In the genomic region with DNA sequence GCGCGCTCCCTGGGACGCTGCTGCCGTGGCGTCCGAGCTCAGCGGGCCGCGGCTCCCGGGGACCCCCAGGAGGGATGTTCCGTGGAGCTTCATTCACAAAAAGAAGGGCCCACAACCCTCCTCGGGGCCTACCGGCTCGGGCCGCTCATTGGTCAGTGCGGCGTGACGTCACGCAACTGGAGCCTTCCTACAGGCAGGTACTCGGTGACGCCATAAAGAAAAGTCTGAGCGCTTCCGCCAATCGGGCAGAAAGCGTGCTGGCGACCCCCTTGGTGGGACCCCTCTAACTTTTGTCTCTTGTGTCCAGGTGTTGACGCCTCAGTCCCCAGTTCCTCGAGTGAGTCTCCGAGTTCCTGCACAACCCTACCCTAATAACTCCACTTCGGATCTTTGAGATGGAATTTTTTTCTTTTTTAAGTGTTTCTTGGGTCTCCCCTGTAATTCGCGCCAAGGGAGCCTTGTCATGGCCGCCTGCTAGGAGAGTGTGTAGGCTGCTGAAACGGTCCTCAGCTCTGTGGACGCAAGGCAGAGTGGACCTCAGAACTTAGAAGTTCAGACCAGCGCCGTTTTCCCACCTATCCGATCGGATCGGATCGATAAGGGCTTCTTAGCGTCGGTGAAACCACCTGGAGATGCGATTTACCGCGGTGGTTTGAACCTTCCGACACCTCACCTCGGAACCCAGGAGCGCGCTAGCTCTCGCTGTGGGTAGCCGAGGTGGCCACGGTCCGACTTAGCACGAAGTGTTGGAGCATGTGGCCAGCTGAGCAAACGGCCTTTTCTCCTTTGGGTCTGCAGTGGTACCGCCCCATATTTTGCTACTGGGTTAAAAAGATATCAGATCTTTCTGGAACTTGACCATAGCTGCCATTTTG, we compare ENCODE assay signal across 8 mouse cellular contexts. TPM values are rescaled to one million over a fixed set of nuclear protein-coding genes. Genes with fewer than 3 reads are reported as not detected.
DNase-seq lines count a peak whose midpoint lies in the region; ATAC-seq lines count a peak whose summit lies in the region.

Cdc14b (minus strand) TSS at position 412 of the 875 bp plus-strand sequence.

- peaks cover 34% of the 10 kb centered on the region for H3K27me3 ChIP-seq in forebrain, embryonic 10.5 days (ENCODE audit: poor library complexity, severe bottlenecking)
- peaks cover 34% of the 10 kb centered on the region for H3K27me3 ChIP-seq in liver, embryonic 16.5 days (ENCODE audit: control insufficient read depth, insufficient read depth, low read depth, low read length)
- peaks cover 10% of the 10 kb centered on the region; the same call in 1 of the 2 replicates for H3K27me3 ChIP-seq in neural tube, embryonic 12.5 days (replicated peaks)

- H3K4me3 ChIP-seq in forebrain, embryonic 10.5 days = peak within 1 kb of the TSS; percentile 84
- peak within 1 kb of the TSS; percentile 67 for H3K4me3 ChIP-seq in liver, embryonic 16.5 days (ENCODE audit: low read depth, low read length)
- peak within 1 kb of the TSS; percentile 78 for H3K4me3 ChIP-seq in neural tube, embryonic 12.5 days

- H3K4me2 ChIP-seq in liver, embryonic 16.5 days (ENCODE audit: low read depth, low read length) = peak within 1 kb of the TSS; percentile 77
- peak within 1 kb of the TSS; percentile 97 for H3K4me2 ChIP-seq in neural tube, embryonic 12.5 days (replicated peaks)

- ATAC-seq in liver, embryonic 16.5 days (ENCODE audit: low read depth) = peak; percentile 87
- peak; percentile 98 for ATAC-seq in neural tube, embryonic 12.5 days (ENCODE audit: low FRiP score, low read depth)

- H3K9ac ChIP-seq in liver, embryonic 16.5 days (ENCODE audit: low read depth, low read length) = peak within 1 kb of the TSS; percentile 52
- H3K9ac ChIP-seq in neural tube, embryonic 12.5 days = peak within 1 kb of the TSS; percentile 70

- H3K36me3 ChIP-seq in forebrain, embryonic 10.5 days (replicated peaks) = no peaks in the 10 kb centered on the region
- no peaks in the 10 kb centered on the region for H3K36me3 ChIP-seq in liver, embryonic 16.5 days (ENCODE audit: control insufficient read depth, insufficient read depth)
- H3K36me3 ChIP-seq in neural tube, embryonic 12.5 days = no peaks in the 10 kb centered on the region

- H3K4me1 ChIP-seq in forebrain, embryonic 10.5 days = peaks cover 26% of the 10 kb centered on the region
- peaks cover 19% of the 10 kb centered on the region for H3K4me1 ChIP-seq in liver, embryonic 16.5 days (ENCODE audit: control insufficient read depth, low read depth, low read length)
- peaks cover 6% of the 10 kb centered on the region; the same call in 1 of the 2 replicates for H3K4me1 ChIP-seq in neural tube, embryonic 12.5 days

- peak; percentile 67 to 75 for DNase-seq in CD8-positive naive resting alpha-beta T cell, adult 2 months (ENCODE audit: low read depth in 2 of 2, low spot score in 2 of 2)
- DNase-seq in brain, embryonic 18.5 days (ENCODE audit: low read depth, low spot score) = peak; percentile 56
- peak; percentile 93 for DNase-seq in forebrain, embryonic 10.5 days (ENCODE audit: extremely low spot score, low spot score)
- DNase-seq in heart, postnatal 10 days = peak; percentile 73 to 75
- DNase-seq in kidney, postnatal 36 days = peak; percentile 87 to 89
- peak; percentile 50 for DNase-seq in telencephalon, adult 2 months (ENCODE audit: low read depth, low spot score)

- intact Hi-C loops in heart, postnatal 10 days (cut with DNase I) = no loop called here

- WGBS in forebrain, embryonic 10.5 days = under 1% methylated on average over 57 of the region's 57 CpGs
- 1% methylated on average over 57 of the region's 57 CpGs for WGBS in liver, embryonic 16.5 days (ENCODE audit: insufficient replicate concordance)
- under 1% methylated on average over 57 of the region's 57 CpGs for WGBS in neural tube, embryonic 12.5 days

- H3K27ac ChIP-seq in forebrain, embryonic 10.5 days = peak within 1 kb of the TSS; percentile 90
- no peak within 1 kb of the TSS for H3K27ac ChIP-seq in liver, embryonic 16.5 days (ENCODE audit: low read length)
- H3K27ac ChIP-seq in neural tube, embryonic 12.5 days = no peak within 1 kb of the TSS

- H3K9me3 ChIP-seq in forebrain, embryonic 10.5 days = no peaks in the 10 kb centered on the region
- H3K9me3 ChIP-seq in liver, embryonic 16.5 days (replicated peaks; ENCODE audit: control insufficient read depth, low read length) = no peaks in the 10 kb centered on the region
- H3K9me3 ChIP-seq in neural tube, embryonic 12.5 days = no peaks in the 10 kb centered on the region

RNA-seq across cellular contexts. Expression of gene Cdc14b, which starts in this region (rescaled TPM):
- polyA plus RNA-seq in forebrain, embryonic 10.5 days (2016; fragmentation: Nextera tagmentation; extraction: Ambion mirVana) = 18.8 TPM in 2 replicates
- total RNA-seq in heart, postnatal 10 days (2021) = 10 to 100 TPM in 1 of 2 experiments, 1 to 10 TPM in 1; 9.3 to 10.3 TPM
- 8.2 and 9.4 TPM in 2 replicates for polyA plus RNA-seq in liver, embryonic 16.5 days (2015; fragmentation: Nextera tagmentation; extraction: Ambion mirVana)
- polyA plus RNA-seq in neural tube, embryonic 12.5 days (2016; fragmentation: Nextera tagmentation; extraction: Ambion mirVana) = 8.6 and 9.3 TPM in 2 replicates
